Mouse (Mus musculus): ENCODE measurements around the gene Gm17949.

The Gm17949 gene

DNA sequence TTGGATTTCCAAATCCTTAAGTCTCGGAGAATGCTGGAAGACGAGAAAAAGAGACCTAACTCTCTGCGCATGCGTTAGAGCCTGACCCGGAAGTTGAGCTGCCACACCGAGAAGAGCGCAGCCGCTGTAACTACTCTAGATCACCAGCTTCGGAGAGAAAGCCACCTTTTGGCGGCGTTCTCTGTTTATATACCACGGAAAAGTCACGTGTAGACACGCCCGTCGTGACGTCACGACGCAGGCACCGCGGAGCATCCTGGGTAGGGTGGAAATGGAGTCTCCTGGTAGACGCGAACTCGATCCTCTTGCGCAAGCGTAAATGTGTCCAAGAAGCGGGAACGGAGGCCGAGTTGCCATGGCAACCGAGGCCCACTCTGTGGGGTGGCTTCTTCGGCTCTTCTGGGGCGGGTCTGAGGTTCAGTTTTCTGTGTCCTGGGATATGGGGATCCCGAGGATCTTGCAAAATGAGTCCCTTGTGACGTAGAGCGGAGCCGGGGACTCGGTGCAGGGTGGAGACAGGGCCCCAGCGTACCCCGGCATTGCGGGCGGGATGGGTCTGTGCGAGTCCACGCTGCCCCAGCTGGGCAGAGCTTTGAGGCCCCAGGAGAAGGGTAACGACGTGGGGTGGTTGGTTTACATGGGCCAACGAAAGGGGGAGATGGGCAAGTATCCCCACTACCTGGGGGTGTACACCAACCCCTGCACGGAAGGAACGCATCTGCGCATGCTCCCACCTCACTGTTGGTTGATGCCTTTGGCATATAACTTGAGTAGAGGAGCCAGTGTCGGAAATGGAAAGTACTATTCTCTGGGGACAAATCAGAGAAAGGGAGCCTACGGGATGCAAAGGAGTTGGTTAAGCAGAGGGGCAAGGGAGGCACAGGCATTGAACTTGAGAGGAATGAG lies at the start of gene Gm17949, which contains the start of gene Gtf2f1:
Gm17949 (plus strand) TSS at position 234 of the 906 bp plus-strand sequence.
Gtf2f1 (minus strand) TSS at position 53 of the 906 bp plus-strand sequence.
- peak; percentile 100 for DNase-seq (ENCODE audit: low spot score)

DNA sequence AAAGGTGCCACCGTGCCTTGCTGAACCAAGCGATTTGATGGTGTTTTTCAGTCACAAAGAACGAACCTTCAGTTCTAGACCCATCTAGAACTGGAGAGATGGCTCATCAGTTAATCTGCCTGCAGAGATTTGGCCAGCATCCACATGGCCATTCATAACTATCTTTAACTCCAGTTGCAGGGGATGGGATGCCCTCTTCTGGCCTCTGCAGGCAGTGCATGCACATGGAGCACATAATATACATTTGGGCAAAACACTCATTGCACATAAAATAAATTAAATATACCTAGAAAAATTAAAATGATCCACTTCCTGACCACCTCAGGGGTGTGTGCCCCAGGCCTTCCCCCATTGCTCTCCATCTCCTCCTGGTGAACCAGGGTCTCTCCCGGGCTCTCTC lies 49.4 kb upstream of the Gm17949 start:
- no peak for DNase-seq (ENCODE audit: low spot score)

DNA sequence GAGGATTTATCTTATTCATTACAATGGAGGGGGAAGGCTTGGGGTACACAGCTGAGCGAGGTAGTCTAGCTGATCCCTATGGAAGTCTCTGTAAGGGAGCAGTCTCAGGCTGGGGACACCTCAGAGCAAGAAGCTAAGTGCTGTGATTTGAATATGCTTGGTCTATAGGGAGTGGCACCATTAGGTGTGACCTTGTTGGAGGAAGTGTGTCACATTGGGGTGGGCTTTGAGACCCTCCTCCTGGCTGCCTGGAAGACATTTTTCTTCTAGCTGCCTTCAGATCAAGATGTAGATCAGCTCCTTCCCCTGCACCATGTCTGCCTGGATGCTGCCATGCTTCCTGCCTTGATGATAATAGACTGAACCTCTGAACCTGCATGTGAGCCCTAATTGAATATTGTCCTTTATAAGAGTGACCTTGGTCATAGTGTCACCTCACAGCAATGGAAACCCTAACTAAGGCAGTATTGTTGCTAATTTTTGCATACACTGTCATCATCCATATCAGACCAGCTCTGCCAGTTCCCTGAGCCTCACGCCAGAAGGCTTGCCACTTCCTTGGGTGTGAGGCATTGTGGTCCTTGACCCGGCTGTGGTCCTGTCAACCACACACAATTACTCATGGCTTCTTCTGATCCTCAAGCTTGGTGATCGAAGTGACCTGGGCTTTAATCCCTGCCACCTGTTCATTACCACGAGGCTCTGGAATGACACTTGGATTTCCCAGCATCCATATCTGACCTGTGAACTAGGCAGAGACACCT lies 48.4 kb upstream of the Gm17949 start:
- no peak for DNase-seq (ENCODE audit: low spot score)

DNA sequence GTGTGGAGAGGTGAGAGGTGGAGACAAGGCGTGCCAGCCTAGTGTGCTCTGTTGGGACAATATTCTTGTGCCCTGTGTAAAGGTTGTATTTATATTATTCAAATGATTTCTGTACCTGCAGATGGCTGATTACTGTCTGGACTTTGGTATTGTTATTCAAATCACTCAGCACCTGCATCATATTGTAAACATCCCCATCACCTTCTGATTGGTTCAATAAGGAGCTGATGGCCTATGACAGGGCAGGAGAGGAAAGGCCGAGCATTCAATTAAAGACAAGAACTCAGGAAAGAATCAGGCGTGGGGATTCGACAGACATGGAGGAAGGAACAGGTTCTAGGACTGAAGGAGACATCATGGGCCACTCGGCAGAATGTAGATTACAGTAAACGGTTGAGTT lies 47.6 kb upstream of the Gm17949 start:
- DNase-seq (ENCODE audit: low spot score) = no peak

DNA sequence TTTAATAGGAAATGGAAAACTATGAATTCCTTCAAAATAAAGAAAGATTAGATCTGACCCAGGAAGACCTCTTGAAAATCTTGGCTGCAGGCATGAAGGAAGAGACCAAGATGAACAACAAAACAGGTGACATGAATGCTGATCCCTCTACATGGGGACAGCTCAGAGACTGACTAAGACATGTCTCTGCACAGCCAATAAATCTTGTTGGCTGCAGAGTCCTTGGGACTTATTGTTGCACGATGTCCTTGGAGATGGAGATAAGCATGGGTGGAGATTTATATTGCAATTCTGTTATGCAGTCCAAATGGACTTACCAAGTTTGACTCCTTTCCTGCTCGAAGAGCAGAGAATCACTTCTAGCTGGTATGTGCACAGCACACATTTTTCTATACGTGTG lies 41.9 kb upstream of the Gm17949 start:
- DNase-seq (ENCODE audit: low spot score) = no peak

DNA sequence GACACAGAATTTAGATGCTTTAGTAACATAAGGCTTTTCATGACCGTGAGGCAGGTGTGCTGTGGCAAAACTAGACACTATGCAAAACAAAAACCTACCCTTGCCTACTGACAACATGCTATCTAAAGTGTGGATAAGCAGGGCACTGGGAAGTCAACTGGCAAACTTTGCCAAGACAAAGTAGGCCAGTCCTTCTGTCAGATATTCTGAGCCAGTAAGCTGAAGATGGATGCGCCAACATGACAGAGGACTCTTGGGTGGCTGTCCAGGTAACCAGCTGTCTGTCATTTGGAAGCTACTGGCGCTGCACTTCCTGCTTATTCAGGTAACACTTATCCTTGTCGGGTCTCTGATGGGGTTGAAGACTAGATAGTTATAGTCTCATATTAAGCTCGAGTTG lies 41.2 kb upstream of the Gm17949 start:
- DNase-seq (ENCODE audit: low spot score) = no peak

DNA sequence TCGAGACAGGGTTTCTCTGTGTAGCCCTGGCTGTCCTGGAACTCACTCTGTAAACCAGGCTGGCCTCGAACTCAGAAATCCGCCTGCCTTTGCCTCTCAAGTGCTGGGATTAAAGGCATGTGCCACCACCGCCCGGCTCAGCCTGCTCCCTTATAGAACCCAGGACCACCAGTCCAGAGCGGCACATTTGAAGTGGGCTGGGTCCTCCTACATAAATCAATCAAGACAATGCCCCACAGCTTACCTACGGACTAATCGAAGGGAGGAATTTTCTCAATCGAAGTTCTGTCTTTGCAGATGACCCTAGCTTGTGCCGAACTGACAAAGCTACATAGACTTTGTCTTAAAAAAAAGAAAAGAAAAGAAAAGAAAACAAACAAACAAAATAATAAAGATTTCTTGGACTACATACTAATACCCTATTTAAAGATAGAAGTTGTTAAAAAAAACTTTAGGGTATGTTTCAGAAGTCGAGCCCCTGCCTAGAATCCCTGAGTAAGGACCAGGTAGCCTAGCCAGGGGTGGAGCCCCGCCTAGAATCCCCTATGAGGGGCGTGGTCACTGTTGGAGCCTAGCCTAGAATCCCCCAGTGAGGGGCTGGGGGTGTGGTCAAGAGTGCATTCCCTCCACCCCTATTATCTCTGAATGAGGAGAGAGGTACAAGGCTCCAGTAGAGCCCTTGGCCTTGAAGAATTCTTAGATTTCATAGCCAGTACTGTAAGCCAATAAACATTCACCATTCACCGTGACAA lies 37.1 kb upstream of the Gm17949 start:
- DNase-seq (ENCODE audit: low spot score) = no peak

DNA sequence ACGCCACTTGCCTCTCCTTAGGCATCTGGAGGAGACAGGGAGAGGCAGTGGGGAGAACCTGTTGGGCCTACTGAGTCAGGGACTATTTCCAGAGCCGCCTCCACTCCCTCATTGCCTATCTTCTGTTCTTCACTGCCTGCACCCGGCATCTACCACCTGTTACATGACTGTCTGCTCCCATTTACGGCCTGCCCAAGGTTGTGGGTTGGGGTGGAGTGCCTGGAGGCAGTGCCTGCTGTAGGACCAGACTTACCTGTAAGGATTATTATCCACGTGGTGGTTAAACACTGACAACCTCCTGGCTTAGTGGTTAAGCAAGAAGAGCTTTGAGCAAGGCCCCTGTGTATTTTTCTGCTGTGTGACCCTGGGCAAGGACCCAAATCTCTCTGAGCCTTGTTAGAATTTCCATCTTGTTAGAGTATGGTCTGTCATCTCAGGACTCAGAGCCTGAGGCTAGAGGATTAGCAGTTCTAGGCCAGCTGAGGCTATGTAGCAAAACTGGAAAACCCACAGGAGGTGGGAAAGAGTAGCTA lies 36.5 kb upstream of the Gm17949 start:
- DNase-seq (ENCODE audit: low spot score) = no peak

DNA sequence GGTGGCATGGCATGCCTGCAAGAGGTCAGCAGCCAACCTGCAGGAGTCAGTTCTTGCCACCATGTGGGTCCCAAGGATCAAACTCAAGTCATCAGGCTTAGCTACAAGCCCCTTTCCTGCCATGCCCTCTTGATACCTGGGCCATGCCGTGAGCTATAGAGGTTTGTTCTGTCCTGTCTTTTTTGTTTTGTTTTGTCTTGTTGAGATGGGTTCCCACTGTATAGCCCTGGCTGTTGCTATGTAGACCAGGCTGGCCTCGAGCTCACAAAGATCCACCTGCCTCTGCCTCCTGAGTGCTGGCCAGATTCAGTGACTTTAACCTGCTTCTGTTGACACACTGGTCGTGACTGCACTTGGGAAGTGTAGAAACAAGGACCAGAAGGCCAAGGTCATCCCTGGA lies 35.9 kb upstream of the Gm17949 start:
- DNase-seq (ENCODE audit: low spot score) = no peak

DNA sequence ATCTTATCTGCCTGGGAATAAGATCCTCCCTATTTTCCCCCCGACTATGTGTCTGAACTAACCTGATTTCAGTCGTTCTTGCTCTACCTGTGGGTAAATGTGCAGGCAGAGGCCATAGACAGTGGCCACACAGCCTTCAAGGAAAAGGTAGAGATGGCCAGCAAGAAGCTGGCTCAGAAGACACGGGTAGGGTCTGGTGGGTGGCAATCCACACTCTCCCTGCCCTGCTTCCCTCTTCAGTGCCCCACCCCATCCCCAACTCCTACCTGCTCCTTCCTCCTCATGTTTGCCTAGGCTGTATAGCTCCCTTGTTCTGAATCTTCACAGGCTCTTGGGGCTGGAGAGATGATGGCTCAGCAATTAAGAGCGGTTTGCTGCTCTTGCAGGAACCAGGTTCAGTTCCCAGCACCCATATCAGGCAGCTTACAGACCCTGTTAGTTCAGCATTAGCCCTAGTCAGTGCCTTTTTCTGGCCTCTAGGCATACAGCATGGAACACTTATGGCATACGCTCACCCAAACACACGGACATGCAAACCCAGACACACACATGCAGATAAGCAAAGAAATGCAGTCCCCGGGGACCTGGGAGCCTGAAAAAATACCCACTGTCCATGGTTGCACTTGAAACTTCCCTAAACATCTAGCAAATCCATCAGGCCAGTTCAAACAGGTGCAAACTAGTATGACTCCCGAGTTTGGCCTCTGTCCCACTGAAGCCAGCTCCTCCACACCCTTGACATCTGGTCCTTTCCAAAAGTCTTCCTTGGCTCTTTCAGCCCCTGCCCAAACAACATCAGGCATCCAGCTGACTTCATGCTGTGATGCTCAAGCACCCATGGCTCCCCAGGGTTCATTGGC lies 34.5 kb upstream of the Gm17949 start:
- no peak for DNase-seq (ENCODE audit: low spot score)

DNA sequence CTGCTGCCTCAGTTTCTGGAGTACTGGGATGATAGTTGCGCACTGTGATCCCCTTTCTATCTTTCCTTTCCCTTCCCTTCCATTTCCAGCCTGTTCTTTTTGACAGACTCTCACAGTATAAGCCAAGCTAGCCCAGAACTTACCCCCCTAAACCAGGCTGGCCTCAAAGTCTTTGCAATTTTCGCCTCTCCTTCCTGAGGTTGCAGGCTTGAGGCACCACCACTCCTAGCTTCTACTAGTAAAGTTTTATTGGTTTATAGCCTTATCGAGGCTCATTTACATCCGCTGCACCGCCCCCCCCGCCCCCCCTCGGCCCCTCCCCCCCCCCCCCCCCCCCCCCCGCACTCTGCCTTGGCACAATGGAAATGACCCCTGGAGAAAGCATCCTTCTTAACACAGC lies 31.7 kb upstream of the Gm17949 start:
- no peak for DNase-seq (ENCODE audit: low spot score)

DNA sequence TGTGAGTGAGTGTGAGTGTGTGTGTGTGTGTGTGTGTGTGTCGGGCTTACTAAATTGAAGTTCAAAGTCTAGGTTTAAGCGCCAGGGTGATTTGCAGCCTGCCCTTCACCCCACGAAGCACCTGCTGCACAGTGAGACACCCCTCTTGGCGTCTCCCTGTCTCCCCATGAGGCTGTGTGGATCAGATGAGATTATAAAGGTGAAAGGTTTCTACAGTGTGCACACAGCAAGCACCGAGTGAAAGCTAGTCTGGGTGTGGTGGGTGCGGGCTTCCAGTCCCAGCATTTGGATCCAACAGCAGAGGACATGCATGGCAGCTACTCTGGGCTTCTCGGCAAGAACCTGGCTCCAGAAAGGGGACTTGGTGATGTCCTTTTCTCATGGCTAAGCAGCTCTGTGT lies 30.2 kb upstream of the Gm17949 start:
- no peak for DNase-seq (ENCODE audit: low spot score)

DNA sequence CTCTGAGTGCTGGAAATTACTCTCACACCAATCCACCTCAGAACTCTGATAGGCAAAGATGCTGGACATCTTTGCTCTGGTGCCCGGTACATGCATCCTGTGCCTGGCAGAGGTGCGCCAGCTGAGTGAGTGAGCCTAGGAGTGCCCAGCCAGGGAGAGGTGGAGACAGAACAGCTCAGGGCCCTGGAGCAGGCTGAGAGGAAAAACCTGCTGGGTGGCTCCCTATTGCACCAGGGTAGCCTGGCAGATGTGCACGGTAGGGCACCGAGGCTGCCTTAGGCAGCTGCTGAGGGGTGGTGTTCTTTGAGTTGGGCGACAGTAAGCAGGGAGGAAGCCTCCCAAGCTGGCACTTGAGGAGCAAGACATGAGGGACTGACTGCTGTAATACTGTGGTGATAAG lies 29.3 kb upstream of the Gm17949 start, which contains the start of gene Acer1:
Acer1 (minus strand) TSS at position 114 of the 400 bp plus-strand sequence.
- no peak for DNase-seq (ENCODE audit: low spot score)

DNA sequence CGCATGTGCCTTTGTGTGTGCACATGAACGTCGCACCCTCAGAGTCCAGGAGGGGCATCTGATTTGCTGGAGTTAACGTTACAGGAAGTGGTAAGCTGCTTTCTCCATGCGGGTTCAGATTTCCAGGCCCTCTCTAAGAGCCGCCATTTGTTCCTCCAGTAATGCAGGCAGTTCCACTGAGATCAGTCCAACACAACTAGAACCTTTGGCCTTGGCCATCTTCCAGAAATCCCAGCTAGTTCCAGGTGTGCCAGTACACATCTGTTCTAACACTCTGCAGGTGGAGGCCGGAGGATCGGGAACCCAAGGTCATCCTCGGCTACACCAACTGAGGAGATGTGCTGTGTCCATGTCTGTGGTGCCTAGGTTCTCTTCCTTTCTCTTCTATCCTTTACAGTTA lies 26.4 kb upstream of the Gm17949 start:
- DNase-seq (ENCODE audit: low spot score) = no peak

DNA sequence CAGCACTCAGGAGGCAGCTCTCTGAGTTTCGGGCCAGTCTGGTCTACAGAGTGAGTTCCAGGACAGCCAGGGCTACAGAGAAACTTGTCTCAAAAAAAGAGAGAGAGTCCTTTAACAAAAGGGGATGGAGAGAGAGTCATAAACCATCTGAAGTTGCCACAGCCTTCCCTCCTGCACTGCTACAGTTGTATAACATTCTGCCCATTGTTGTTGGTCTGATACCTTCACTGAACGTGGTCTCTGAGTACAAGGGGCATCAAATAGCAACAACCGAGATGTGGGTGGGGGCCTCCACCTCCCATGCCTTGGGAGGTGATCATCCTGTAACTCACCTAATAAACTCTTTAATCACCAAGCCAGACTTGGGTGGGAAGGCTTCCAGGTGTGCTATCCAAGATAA lies 25.6 kb upstream of the Gm17949 start:
- DNase-seq (ENCODE audit: low spot score) = no peak

DNA sequence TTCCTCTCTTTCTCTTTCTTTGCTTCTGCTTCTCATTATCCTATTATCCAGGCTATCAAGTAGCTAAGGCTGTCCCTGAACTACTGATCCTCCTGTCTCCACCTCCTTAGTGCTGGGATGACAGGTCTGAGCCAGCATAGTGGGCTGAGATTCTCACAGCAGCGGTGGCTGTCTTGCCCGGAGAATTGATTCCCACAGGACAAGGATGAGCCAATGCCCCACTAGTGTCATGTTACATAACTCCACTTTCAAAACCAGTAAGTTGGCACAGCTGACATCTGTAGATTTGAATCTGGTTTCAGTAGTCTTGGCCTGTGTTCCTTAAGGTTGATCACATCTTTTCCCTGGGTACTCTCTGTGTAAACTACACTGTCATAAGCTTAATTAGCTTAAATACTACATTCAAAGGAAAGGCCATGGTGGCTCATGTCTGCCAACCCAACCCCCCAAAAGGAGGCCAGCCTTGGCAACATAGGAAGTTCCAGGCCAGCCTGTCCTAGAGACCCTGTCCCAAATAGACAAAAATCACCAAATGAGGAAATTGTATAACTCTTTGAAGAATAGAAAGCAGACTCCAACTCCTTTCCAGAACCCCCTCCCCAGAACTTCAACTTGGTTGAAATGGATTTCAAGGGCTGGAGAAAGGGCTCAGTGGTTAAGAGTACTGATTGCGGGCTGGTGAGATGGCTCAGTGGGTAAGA lies 25.0 kb upstream of the Gm17949 start:
- no peak for DNase-seq (ENCODE audit: low spot score)

DNA sequence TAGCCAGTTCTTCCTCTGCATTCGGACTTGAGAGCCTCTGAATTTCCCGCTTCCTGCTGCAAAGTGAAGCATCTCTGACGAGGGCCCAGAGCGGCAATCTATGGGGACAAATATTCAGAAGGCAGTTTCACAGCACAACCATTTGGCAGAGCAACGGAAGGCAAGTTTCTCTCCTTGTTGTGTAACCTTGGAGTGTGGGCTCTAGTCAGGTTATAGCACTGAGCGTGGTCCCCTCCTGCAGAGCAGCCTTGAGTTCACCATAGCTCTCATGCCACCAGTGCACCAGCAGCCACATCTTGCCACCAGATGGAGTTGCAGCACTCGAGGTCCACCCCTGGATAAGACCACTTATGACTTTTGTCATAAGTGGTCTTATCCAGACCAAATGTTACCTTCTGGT lies 22.8 kb upstream of the Gm17949 start:
- DNase-seq (ENCODE audit: low spot score) = no peak

DNA sequence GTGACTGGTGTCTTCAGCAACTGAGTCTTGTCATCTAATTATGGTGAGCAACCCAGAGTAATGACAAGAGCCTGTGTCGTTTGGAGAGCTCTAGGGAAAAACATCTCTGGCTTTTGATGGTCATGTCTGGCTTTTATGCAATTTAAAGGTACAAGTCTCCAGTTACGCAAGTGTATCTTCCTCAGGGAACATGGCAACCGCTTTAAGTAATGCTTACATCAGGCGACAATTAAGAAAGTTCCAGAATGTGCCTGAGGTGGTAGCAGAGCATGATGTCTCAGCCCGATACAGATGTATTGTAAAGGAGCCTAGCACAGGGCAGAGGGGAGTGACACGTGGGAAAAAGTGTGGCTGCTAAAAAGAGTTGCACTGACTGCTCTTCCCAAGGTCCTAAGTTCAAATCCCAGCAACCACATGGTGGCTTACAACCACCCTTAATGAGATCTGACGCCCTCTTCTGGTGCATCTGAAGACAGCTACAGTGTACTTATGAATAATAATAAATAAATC lies 22.3 kb upstream of the Gm17949 start:
- DNase-seq (ENCODE audit: low spot score) = no peak

DNA sequence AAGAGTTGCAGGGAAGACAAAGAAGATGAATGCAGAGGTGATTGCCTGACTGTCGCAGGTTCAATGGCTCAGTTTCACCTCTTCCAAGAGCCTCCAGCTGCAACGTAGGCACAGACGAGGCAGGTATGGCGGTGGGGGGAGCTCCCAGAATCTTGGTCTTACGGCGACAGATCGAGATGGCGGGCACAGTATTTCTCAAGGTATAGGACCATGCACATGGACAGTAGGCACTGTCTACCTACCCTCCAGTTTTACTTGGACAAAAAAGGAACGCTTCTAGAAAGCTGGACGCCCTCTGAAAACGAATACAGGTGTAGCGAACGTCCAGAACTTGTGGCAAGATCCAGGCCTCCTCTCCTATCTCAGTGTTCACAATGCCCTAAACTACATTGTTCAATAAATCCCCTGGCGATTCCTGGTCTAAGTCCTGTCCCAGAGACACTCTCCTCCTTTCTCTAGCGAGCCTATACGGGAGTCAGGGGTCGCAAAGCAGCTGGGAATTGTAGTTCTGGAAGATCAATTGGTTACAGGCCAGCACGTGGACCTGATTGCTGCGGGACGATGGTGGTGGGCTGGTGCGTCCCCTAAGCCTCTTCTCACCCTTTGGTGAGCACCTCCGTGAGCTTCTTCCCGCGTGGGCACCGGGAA lies 21.7 kb upstream of the Gm17949 start:
- peak; percentile 94 for DNase-seq (ENCODE audit: low spot score)

Data from embryo, embryonic 10 days (tissue).